Mouse (Mus musculus) kidney, embryonic 15.5 days (tissue): ENCODE measurements around the gene Atp6v0a4. TPM values are rescaled to one million over a fixed set of nuclear protein-coding genes. Genes with fewer than 3 reads are reported as not detected.

ENCODE experiments used
- ATAC-seq: fragments of 200-750 bp; cut with Nextera tagmentation; replicated peaks from 2 replicates; pipeline ENCODE4 v1.8.0; 2017; ENCODE audit warnings: moderate TSS enrichment; ENCODE audit not compliant: low FRiP score
- H3K27ac ChIP-seq: fragments of 300-500 bp; sonication (generic); 2 replicates; pipeline ENCODE4 v1.5.1; 2015; ENCODE audit warnings: mild to moderate bottlenecking, inconsistent platforms
- H3K27me3 ChIP-seq: fragments of 300-500 bp; sonication (generic); 2 replicates; pipeline ENCODE4 v1.6.1; 2015; ENCODE audit warnings: inconsistent platforms
- H3K36me3 ChIP-seq: fragments of 300-500 bp; sonication (generic); 2 replicates; pipeline ENCODE4 v1.6.1; 2015; ENCODE audit warnings: inconsistent platforms
- H3K4me1 ChIP-seq: fragments of 300-500 bp; sonication (generic); 2 replicates; pipeline ENCODE4 v1.6.1; 2015; ENCODE audit warnings: inconsistent platforms
- H3K4me2 ChIP-seq: fragments of 300-500 bp; sonication (generic); 2 replicates; pipeline ENCODE4 v1.6.1; 2015; ENCODE audit warnings: moderate library complexity, mild to moderate bottlenecking, inconsistent platforms
- H3K4me3 ChIP-seq: fragments of 300-500 bp; sonication (generic); replicated peaks from 2 replicates; pipeline ENCODE4 v1.5.1; 2015; ENCODE audit warnings: mild to moderate bottlenecking, inconsistent platforms
- H3K9ac ChIP-seq: fragments of 300-500 bp; sonication (generic); 2 replicates; pipeline ENCODE4 v1.6.1; 2015; ENCODE audit warnings: mild to moderate bottlenecking, inconsistent platforms
- H3K9me3 ChIP-seq: fragments of 300-500 bp; sonication (generic); replicated peaks from 2 replicates; pipeline ENCODE4 v1.6.1; 2016; ENCODE audit warnings: inconsistent platforms
- WGBS: fragments of 180-500 bp; shearing (Covaris S2); methylation state at CpG from one replicate; pipeline ENCODE4 v1.1.7; 2015; ENCODE audit warnings: mixed read lengths; 5-methylcytosine and 5-hydroxymethylcytosine counted together
- polyA plus RNA-seq: library from polyadenylated mRNA; unstranded; fragments of >200 nt; fragmentation: Nextera tagmentation; extraction: Ambion mirVana; gene quantifications from 2 replicates; pipeline ENCODE4 v1.2.1, GENCODE M21; 2015

Gene Atp6v0a4
- polyA plus RNA-seq, 1 experiment from 2014 or later, result 12.6 TPM

- WGBS, result 40% methylated on average over 6 of the region's 6 CpGs
- Histone ChIP-seq H3K9me3 (no peaks in the 10 kb centered on the region), H3K9ac (no peak overlapping the region), H3K27me3 (no peaks in the 10 kb centered on the region), H3K27ac (no peak overlapping the region), H3K36me3 (no peaks in the 10 kb centered on the region), H3K4me2 (no peak overlapping the region), H3K4me3 (no peak overlapping the region), H3K4me1 (peaks cover 1% of the 10 kb centered on the region; the same call in 1 of the 2 replicates)
- ATAC-seq, result 0 out of 2 replicates have a peak, but pooled peaks have one; percentile 40
Measured at GRCm38 (mm10) chr6:38103775-38104174, 20.6 kb downstream of the Atp6v0a4 start.

GRCm38 (mm10) chr6:38102216-38102795, 22.1 kb downstream of the Atp6v0a4 start:
- Histone ChIP-seq H3K9me3 (no peaks in the 10 kb centered on the region), H3K4me1 (no peaks in the 10 kb centered on the region), H3K4me3 (no peak overlapping the region), H3K27me3 (no peaks in the 10 kb centered on the region), H3K27ac (no peak overlapping the region), H3K36me3 (no peaks in the 10 kb centered on the region), H3K9ac (no peak overlapping the region), H3K4me2 (no peak overlapping the region)
- WGBS, result 75% methylated on average over 7 of the region's 7 CpGs
- no peak for ATAC-seq

GRCm38 (mm10) chr6:38096961-38097370, 27.4 kb downstream of the Atp6v0a4 start:
- H3K4me2 ChIP-seq, result no peak overlapping the region
- no peak overlapping the region for H3K4me3 ChIP-seq
- H3K9me3 ChIP-seq, result no peaks in the 10 kb centered on the region
- no peaks in the 10 kb centered on the region for H3K36me3 ChIP-seq
- WGBS, result 58% methylated on average over 5 of the region's 5 CpGs
- no peaks in the 10 kb centered on the region for H3K27me3 ChIP-seq
- H3K4me1 ChIP-seq, result peaks cover 5% of the 10 kb centered on the region; the same call in 1 of the 2 replicates
- no peak for ATAC-seq
- H3K27ac ChIP-seq, result no peak overlapping the region
- no peak overlapping the region for H3K9ac ChIP-seq

- no peak for ATAC-seq
- WGBS, result 88% methylated on average over 10 of the region's 10 CpGs
- Histone ChIP-seq H3K4me3 (no peak overlapping the region), H3K9me3 (no peaks in the 10 kb centered on the region), H3K4me2 (no peak overlapping the region), H3K27me3 (no peaks in the 10 kb centered on the region), H3K36me3 (no peaks in the 10 kb centered on the region), H3K27ac (no peak overlapping the region), H3K4me1 (peaks cover 5% of the 10 kb centered on the region; the same call in 1 of the 2 replicates), H3K9ac (no peak overlapping the region)
Measured at GRCm38 (mm10) chr6:38094701-38095100, 29.7 kb downstream of the Atp6v0a4 start.

- H3K27ac ChIP-seq, result no peak overlapping the region
- no peaks in the 10 kb centered on the region for H3K27me3 ChIP-seq
- WGBS, result 91% methylated on average over 8 of the region's 8 CpGs
- H3K4me1 ChIP-seq, result peaks cover 5% of the 10 kb centered on the region; the same call in 1 of the 2 replicates
- no peak overlapping the region for H3K9ac ChIP-seq
- H3K4me3 ChIP-seq, result no peak overlapping the region
- no peak for ATAC-seq
- H3K36me3 ChIP-seq, result no peaks in the 10 kb centered on the region
- H3K4me2 ChIP-seq, result no peak overlapping the region
- no peaks in the 10 kb centered on the region for H3K9me3 ChIP-seq
Measured at GRCm38 (mm10) chr6:38092539-38092938, 31.8 kb downstream of the Atp6v0a4 start.

GRCm38 (mm10) chr6:38087242-38088026, 37.0 kb downstream of the Atp6v0a4 start:
- Histone ChIP-seq H3K27me3 (no peaks in the 10 kb centered on the region), H3K36me3 (no peaks in the 10 kb centered on the region), H3K4me1 (peaks cover 6% of the 10 kb centered on the region; the same call in 1 of the 2 replicates), H3K9ac (no peak overlapping the region), H3K9me3 (no peaks in the 10 kb centered on the region), H3K27ac (no peak overlapping the region), H3K4me2 (no peak overlapping the region), H3K4me3 (no peak overlapping the region)
- WGBS, result 87% methylated on average over 9 of the region's 9 CpGs
- no peak for ATAC-seq

- H3K9me3 ChIP-seq, result no peaks in the 10 kb centered on the region
- no peak overlapping the region for H3K9ac ChIP-seq
- no peak overlapping the region for H3K4me2 ChIP-seq
- H3K27me3 ChIP-seq, result no peaks in the 10 kb centered on the region
- H3K4me1 ChIP-seq, result peaks cover 18% of the 10 kb centered on the region
- H3K36me3 ChIP-seq, result no peaks in the 10 kb centered on the region
- no peak overlapping the region for H3K27ac ChIP-seq
- 42% methylated on average over 4 of the region's 4 CpGs for WGBS
- ATAC-seq, result no peak
- H3K4me3 ChIP-seq, result no peak overlapping the region
Measured at GRCm38 (mm10) chr6:38083204-38083603, 41.2 kb downstream of the Atp6v0a4 start.

GRCm38 (mm10) chr6:38081727-38082341, 42.6 kb downstream of the Atp6v0a4 start:
- peak overlapping the region; percentile 81 for H3K27ac ChIP-seq
- H3K4me2 ChIP-seq, result no peak overlapping the region
- H3K36me3 ChIP-seq, result no peaks in the 10 kb centered on the region
- peaks cover 18% of the 10 kb centered on the region for H3K4me1 ChIP-seq
- no peaks in the 10 kb centered on the region for H3K9me3 ChIP-seq
- 30% methylated on average over 11 of the region's 11 CpGs for WGBS
- peak; percentile 82 for ATAC-seq
- no peaks in the 10 kb centered on the region for H3K27me3 ChIP-seq
- H3K4me3 ChIP-seq, result no peak overlapping the region
- no peak overlapping the region for H3K9ac ChIP-seq

- no peak for ATAC-seq
- H3K36me3 ChIP-seq, result no peaks in the 10 kb centered on the region
- peaks cover 18% of the 10 kb centered on the region for H3K4me1 ChIP-seq
- 62% methylated on average over 4 of the region's 4 CpGs for WGBS
- no peak overlapping the region for H3K4me3 ChIP-seq
- H3K9me3 ChIP-seq, result no peaks in the 10 kb centered on the region
- H3K4me2 ChIP-seq, result no peak overlapping the region
- H3K27ac ChIP-seq, result no peak overlapping the region
- H3K9ac ChIP-seq, result no peak overlapping the region
- H3K27me3 ChIP-seq, result no peaks in the 10 kb centered on the region
Measured at GRCm38 (mm10) chr6:38080364-38080763, 44.0 kb downstream of the Atp6v0a4 start.

- no peaks in the 10 kb centered on the region for H3K27me3 ChIP-seq
- no peak overlapping the region for H3K4me3 ChIP-seq
- WGBS, result 92% methylated on average over 3 of the region's 3 CpGs
- H3K9me3 ChIP-seq, result peaks cover 4% of the 10 kb centered on the region; the same call in 1 of the 2 replicates
- no peak overlapping the region for H3K9ac ChIP-seq
- H3K27ac ChIP-seq, result no peak overlapping the region
- H3K36me3 ChIP-seq, result 0 out of 2 replicates have a peak, but pooled peaks cover 2% of the 10 kb centered on the region
- no peak for ATAC-seq
- H3K4me2 ChIP-seq, result no peak overlapping the region
- H3K4me1 ChIP-seq, result peaks cover 14% of the 10 kb centered on the region
Measured at GRCm38 (mm10) chr6:38073592-38073991, 50.8 kb downstream of the Atp6v0a4 start.

- 58% methylated on average over 5 of the region's 5 CpGs for WGBS
- Histone ChIP-seq H3K27me3 (no peaks in the 10 kb centered on the region), H3K4me3 (no peak overlapping the region), H3K27ac (peak overlapping the region; percentile 70), H3K36me3 (0 out of 2 replicates have a peak, but pooled peaks cover 2% of the 10 kb centered on the region), H3K4me2 (no peak overlapping the region), H3K9ac (no peak overlapping the region), H3K9me3 (peaks cover 4% of the 10 kb centered on the region; the same call in 1 of the 2 replicates), H3K4me1 (peaks cover 14% of the 10 kb centered on the region)
- peak; percentile 79 for ATAC-seq
Measured at GRCm38 (mm10) chr6:38072137-38072796, 52.1 kb downstream of the Atp6v0a4 start.
